8 mouse cellular contexts compared by ENCODE assay signal in the genomic region with DNA sequence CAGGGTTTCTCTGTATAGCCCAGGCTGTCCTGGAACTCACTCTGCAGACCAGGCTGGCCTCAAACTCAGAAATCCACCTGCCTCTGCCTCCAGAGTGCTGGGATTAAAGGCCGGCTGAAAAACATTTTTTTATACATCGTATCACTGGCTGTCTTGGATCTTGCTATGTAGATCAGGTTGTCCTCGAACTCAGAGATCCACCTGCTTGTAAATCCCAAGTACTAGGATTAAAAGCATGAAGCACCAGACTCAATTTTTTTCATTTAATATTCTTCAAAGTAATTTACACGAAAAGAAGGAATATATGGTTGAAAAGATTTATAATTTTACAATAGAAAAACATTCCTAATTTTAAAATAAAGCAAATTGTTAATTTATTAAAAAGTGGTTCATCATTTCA. TPM values are rescaled to one million over a fixed set of nuclear protein-coding genes. Genes with fewer than 3 reads are reported as not detected.
A peak's percentile ranks its signal among the peaks of the same experiment; 100 is the strongest.
DNase-seq lines count a peak whose midpoint lies in the region; ATAC-seq and TF ChIP-seq lines count a peak whose summit lies in the region.

No protein-coding gene starts in this region.

- peak overlapping the region; percentile 89 for H3K4me2 ChIP-seq in lung, embryonic 15.5 days
- peak overlapping the region; percentile 38 for H3K4me2 ChIP-seq in forebrain, embryonic 15.5 days (replicated peaks)
- H3K4me2 ChIP-seq in limb, embryonic 11.5 days (ENCODE audit: low read depth, severe bottlenecking): peak overlapping the region; percentile 40; the same call in 1 of the 2 replicates
- peak overlapping the region; percentile 75 for H3K4me2 ChIP-seq in myocyte (ENCODE audit: low read depth)

- H3K27me3 ChIP-seq in lung, embryonic 15.5 days: no peaks in the 10 kb centered on the region
- H3K27me3 ChIP-seq in forebrain, embryonic 15.5 days: no peaks in the 10 kb centered on the region
- H3K27me3 ChIP-seq in limb, embryonic 11.5 days (ENCODE audit: control insufficient read depth, insufficient read depth, low read length): no peaks in the 10 kb centered on the region
- H3K27me3 ChIP-seq in myocyte (ENCODE audit: control insufficient read depth, insufficient read depth, insufficient read length): no peaks in the 10 kb centered on the region

- H3K4me1 ChIP-seq in lung, embryonic 15.5 days: peaks cover 33% of the 10 kb centered on the region
- H3K4me1 ChIP-seq in forebrain, embryonic 15.5 days: peaks cover 36% of the 10 kb centered on the region
- peaks cover 8% of the 10 kb centered on the region; the same call in 1 of the 2 replicates for H3K4me1 ChIP-seq in limb, embryonic 11.5 days (ENCODE audit: control insufficient read depth, insufficient read depth, low read length)

- no peak overlapping the region for H3K9ac ChIP-seq in lung, embryonic 15.5 days
- no peak overlapping the region for H3K9ac ChIP-seq in forebrain, embryonic 15.5 days (replicated peaks)
- no peak overlapping the region for H3K9ac ChIP-seq in limb, embryonic 11.5 days (ENCODE audit: low read length)

- DNase-seq in lung, postnatal 25 days (ENCODE audit: low spot score): no peak
- DNase-seq in limb, embryonic 11.5 days (ENCODE audit: low spot score): no peak
- DNase-seq in adrenal gland, postnatal 10 days: no peak
- no peak for DNase-seq in T-cell, adult 2 months (ENCODE audit: low spot score)
- no peak for DNase-seq in natural killer cell, adult 2 months (ENCODE audit: low spot score in 2 of 2)

- H3K36me3 ChIP-seq in lung, embryonic 15.5 days: peaks cover 10% of the 10 kb centered on the region
- peaks cover 4% of the 10 kb centered on the region; the same call in 1 of the 2 replicates for H3K36me3 ChIP-seq in forebrain, embryonic 15.5 days
- H3K36me3 ChIP-seq in limb, embryonic 11.5 days (ENCODE audit: control insufficient read depth, insufficient read depth, low read length): peaks cover 5% of the 10 kb centered on the region; the same call in 1 of the 2 replicates
- H3K36me3 ChIP-seq in myocyte (ENCODE audit: control insufficient read depth, insufficient read depth): no peaks in the 10 kb centered on the region

- peaks cover 55% of the 10 kb centered on the region for H3K79me2 ChIP-seq in myocyte (ENCODE audit: control insufficient read depth, insufficient read depth)

- TF ChIP-seq POLR2A in myocyte (IDR thresholded peaks at IDR 0.05; ENCODE audit: insufficient read length, low read depth): no peak

- H3ac ChIP-seq in myocyte (ENCODE audit: control insufficient read depth, insufficient read length): no peak overlapping the region

- ATAC-seq in lung, embryonic 15.5 days (ENCODE audit: borderline replicate concordance, extremely low read depth, low FRiP score, low TSS enrichment): no peak
- no peak for ATAC-seq in forebrain, embryonic 15.5 days (replicated peaks)
- ATAC-seq in limb, embryonic 11.5 days (ENCODE audit: insufficient number of reproducible peaks, low FRiP score, low TSS enrichment, low read depth): no peak

- WGBS in lung, embryonic 15.5 days: 69% methylated on average over 4 of the region's 4 CpGs
- WGBS in forebrain, embryonic 15.5 days: 83% methylated on average over 4 of the region's 4 CpGs
- 83% methylated on average over 4 of the region's 4 CpGs for WGBS in limb, embryonic 11.5 days

- no peaks in the 10 kb centered on the region for H3K9me3 ChIP-seq in lung, embryonic 15.5 days
- no peaks in the 10 kb centered on the region for H3K9me3 ChIP-seq in forebrain, embryonic 15.5 days
- H3K9me3 ChIP-seq in limb, embryonic 11.5 days (ENCODE audit: control insufficient read depth, low read length): no peaks in the 10 kb centered on the region

- H3K4me3 ChIP-seq in lung, embryonic 15.5 days: peak overlapping the region; percentile 93
- H3K4me3 ChIP-seq in forebrain, embryonic 15.5 days: peak overlapping the region; percentile 75; the same call in 1 of the 2 replicates
- no peak overlapping the region for H3K4me3 ChIP-seq in limb, embryonic 11.5 days (ENCODE audit: low read depth, low read length)
- peak overlapping the region; percentile 57 for H3K4me3 ChIP-seq in myocyte

- no peak overlapping the region for H3K27ac ChIP-seq in lung, embryonic 15.5 days
- H3K27ac ChIP-seq in forebrain, embryonic 15.5 days (replicated peaks): peak overlapping the region; percentile 63
- H3K27ac ChIP-seq in limb, embryonic 11.5 days (replicated peaks; ENCODE audit: low read depth, low read length): no peak overlapping the region

TF ChIP-seq in myocyte, 11 proteins besides CTCF, POLR2A, EP300 and RAD21:
- TF ChIP-seq MAX (IDR thresholded peaks at IDR 0.05; ENCODE audit: low read depth) (no peak), POLR2AphosphoS2 (IDR thresholded peaks at IDR 0.05; ENCODE audit: insufficient read length, low read depth) (no peak), USF1 (IDR thresholded peaks at IDR 0.05; ENCODE audit: low read depth) (no peak), TCF3 (IDR thresholded peaks at IDR 0.05; ENCODE audit: insufficient read length, low read depth) (no peak), SRF (IDR thresholded peaks at IDR 0.05; ENCODE audit: control insufficient read depth, insufficient read length, low read depth) (no peak), CEBPB (IDR thresholded peaks at IDR 0.05; ENCODE audit: insufficient read depth, poor library complexity, severe bottlenecking) (no peak), E2F4 (IDR thresholded peaks at IDR 0.05; ENCODE audit: insufficient read depth) (no peak)

RNA-seq across cellular contexts. Expression of a gene that starts 0.9 kb away (rescaled TPM):
- polyA plus RNA-seq in lung, embryonic 15.5 days (2015; fragmentation: Nextera tagmentation; extraction: Ambion mirVana): 31.4 and 32.4 TPM in 2 replicates
- 10.8 and 14.3 TPM in 2 replicates for polyA plus RNA-seq in forebrain, embryonic 15.5 days (2015; fragmentation: Nextera tagmentation; extraction: Ambion mirVana)
- polyA plus RNA-seq in limb, embryonic 11.5 days (2014; fragmentation: Nextera tagmentation; extraction: Ambion mirVana): 32.7 and 37.4 TPM in 2 replicates
- 8.0 TPM for polyA plus RNA-seq in myocyte (2012; fragmentation: generic; extraction: Trizol)
- total RNA-seq in adrenal gland, postnatal 10 days (2021): 10 to 100 TPM in 1 of 2 experiments, 1 to 10 TPM in 1; 8.4 to 10.9 TPM

RNA-seq across cellular contexts. Expression of a gene that starts 2.9 kb away (rescaled TPM):
- 169 and 174 TPM in 2 replicates for polyA plus RNA-seq in lung, embryonic 15.5 days (2015; fragmentation: Nextera tagmentation; extraction: Ambion mirVana)
- 120 and 122 TPM in 2 replicates for polyA plus RNA-seq in forebrain, embryonic 15.5 days (2015; fragmentation: Nextera tagmentation; extraction: Ambion mirVana)
- 151 and 154 TPM in 2 replicates for polyA plus RNA-seq in limb, embryonic 11.5 days (2014; fragmentation: Nextera tagmentation; extraction: Ambion mirVana)
- 66.9 TPM for polyA plus RNA-seq in myocyte (2012; fragmentation: generic; extraction: Trizol)
- total RNA-seq in adrenal gland, postnatal 10 days (2021): 10 to 100 TPM; 49.3 to 50.7 TPM

RNA-seq across cellular contexts. Expression of a gene that starts 33.8 kb away (rescaled TPM):
- 103 and 116 TPM in 2 replicates for polyA plus RNA-seq in lung, embryonic 15.5 days (2015; fragmentation: Nextera tagmentation; extraction: Ambion mirVana)
- 190 and 191 TPM in 2 replicates for polyA plus RNA-seq in forebrain, embryonic 15.5 days (2015; fragmentation: Nextera tagmentation; extraction: Ambion mirVana)
- 137 and 142 TPM in 2 replicates for polyA plus RNA-seq in limb, embryonic 11.5 days (2014; fragmentation: Nextera tagmentation; extraction: Ambion mirVana)
- 92.1 TPM for polyA plus RNA-seq in myocyte (2012; fragmentation: generic; extraction: Trizol)
- 10 to 100 TPM; 77.0 to 91.2 TPM for total RNA-seq in adrenal gland, postnatal 10 days (2021)

RNA-seq across cellular contexts. Expression of a gene that starts 34.0 kb away (rescaled TPM):
- polyA plus RNA-seq in lung, embryonic 15.5 days (2015; fragmentation: Nextera tagmentation; extraction: Ambion mirVana): 17.4 and 18.3 TPM in 2 replicates
- 4.9 and 5.5 TPM in 2 replicates for polyA plus RNA-seq in forebrain, embryonic 15.5 days (2015; fragmentation: Nextera tagmentation; extraction: Ambion mirVana)
- 6.5 and 8.7 TPM in 2 replicates for polyA plus RNA-seq in limb, embryonic 11.5 days (2014; fragmentation: Nextera tagmentation; extraction: Ambion mirVana)
- 0.46 TPM for polyA plus RNA-seq in myocyte (2012; fragmentation: generic; extraction: Trizol)
- total RNA-seq in adrenal gland, postnatal 10 days (2021): 10 to 100 TPM; 15.2 to 17.2 TPM

RNA-seq across cellular contexts. Expression of a gene that starts 35.5 kb away (rescaled TPM):
- polyA plus RNA-seq in lung, embryonic 15.5 days (2015; fragmentation: Nextera tagmentation; extraction: Ambion mirVana): 37.5 and 41.3 TPM in 2 replicates
- polyA plus RNA-seq in forebrain, embryonic 15.5 days (2015; fragmentation: Nextera tagmentation; extraction: Ambion mirVana): 81.1 and 89.5 TPM in 2 replicates
- polyA plus RNA-seq in limb, embryonic 11.5 days (2014; fragmentation: Nextera tagmentation; extraction: Ambion mirVana): 38.5 and 39.1 TPM in 2 replicates
- 54.3 TPM for polyA plus RNA-seq in myocyte (2012; fragmentation: generic; extraction: Trizol)
- 10 to 100 TPM; 77.5 to 78.9 TPM for total RNA-seq in adrenal gland, postnatal 10 days (2021)

Comparison
In these comparisons a context has a peak if more than half of its experiments do, and no peak if none do; other contexts are left out.
1. H3K4me2 ChIP-seq: peak in every context shown above with its lines; median percentile 89 in lung, embryonic 15.5 days; 75 in myocyte; 40 in limb, embryonic 11.5 days; 38 in forebrain, embryonic 15.5 days.